Mouse (Mus musculus): ENCODE measurements around the gene 9930111J21Rik1. TPM values are rescaled to one million over a fixed set of nuclear protein-coding genes. Genes with fewer than 3 reads are reported as not detected.
"Not testable (repeated sequence)": the region's sequence is repeated elsewhere in the genome, so short reads cannot be mapped to it uniquely, and the experiment has no call there.

The 9930111J21Rik1 gene
- total and polyA plus RNA-seq, 2 experiments from 2014 or later = 0.25 to 0.88 TPM

DNA sequence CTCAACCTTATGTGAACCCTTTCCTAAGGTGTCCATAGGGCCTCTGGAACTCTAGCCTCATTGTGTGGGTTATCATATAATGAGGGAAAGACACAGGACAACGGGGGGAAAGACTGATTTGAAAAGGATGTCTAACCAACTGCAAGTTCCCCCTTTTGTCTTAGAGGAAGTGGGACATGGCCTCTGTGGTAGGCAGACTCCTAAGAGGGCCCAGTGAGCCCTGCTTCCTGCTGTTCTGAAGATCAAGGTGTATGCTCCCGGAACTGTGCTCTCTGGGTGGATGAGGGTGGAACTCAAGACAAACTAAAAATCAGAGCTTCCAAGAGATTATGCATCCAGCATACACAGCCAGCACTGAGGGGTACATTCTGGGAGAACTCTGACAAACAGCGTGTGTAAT lies 9.0 kb upstream of the 9930111J21Rik1 start:
- H3K9me3 ChIP-seq (ENCODE audit: low read length); H3K4me3 ChIP-seq (ENCODE audit: low read depth, low read length); H3K4me2 ChIP-seq (ENCODE audit: low read depth, low read length, poor library complexity, severe bottlenecking); ATAC-seq (ENCODE audit: low FRiP score); H3K9ac ChIP-seq (replicated peaks; ENCODE audit: low read length, poor library complexity, severe bottlenecking); DNase-seq (ENCODE audit: low spot score); H3K27me3 ChIP-seq (ENCODE audit: insufficient read depth, low read length); H3K4me1 ChIP-seq (ENCODE audit: insufficient read depth, low read length); H3K27ac ChIP-seq (ENCODE audit: low read depth, low read length); H3K36me3 ChIP-seq (ENCODE audit: insufficient read depth, low read length): not testable (repeated sequence)
- 86% methylated on average over 2 of the region's 3 CpGs for WGBS

DNA sequence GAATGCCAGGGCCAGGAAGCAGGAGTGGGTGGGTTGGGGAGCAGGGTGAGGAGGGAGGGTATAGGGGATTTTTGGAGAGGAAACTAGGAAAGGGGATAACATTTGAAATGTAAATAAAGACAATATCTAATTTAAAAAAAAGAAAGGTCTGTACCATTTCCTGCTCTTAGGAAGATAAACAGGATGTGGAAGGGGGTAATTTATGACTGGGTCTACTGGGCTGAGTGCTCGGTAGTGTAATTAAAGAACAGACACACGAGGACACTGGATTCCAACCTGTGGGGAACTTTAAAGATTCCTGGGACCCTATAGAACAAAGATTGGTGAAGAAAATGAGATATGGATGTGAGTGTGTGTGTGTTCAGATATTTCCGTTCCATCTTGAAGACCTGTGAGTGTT lies 3.6 kb upstream of the 9930111J21Rik1 start:
- not testable (repeated sequence) for H3K36me3 ChIP-seq (ENCODE audit: insufficient read depth, low read length); H3K4me3 ChIP-seq (ENCODE audit: low read depth, low read length); H3K27ac ChIP-seq (ENCODE audit: low read depth, low read length); DNase-seq (ENCODE audit: low spot score); H3K4me2 ChIP-seq (ENCODE audit: low read depth, low read length, poor library complexity, severe bottlenecking); ATAC-seq (ENCODE audit: low FRiP score); H3K4me1 ChIP-seq (ENCODE audit: insufficient read depth, low read length); H3K9me3 ChIP-seq (ENCODE audit: low read length); H3K9ac ChIP-seq (replicated peaks; ENCODE audit: low read length, poor library complexity, severe bottlenecking); H3K27me3 ChIP-seq (ENCODE audit: insufficient read depth, low read length)
- no CpG with 5 or more reads among the region's 3 CpGs for WGBS

DNA sequence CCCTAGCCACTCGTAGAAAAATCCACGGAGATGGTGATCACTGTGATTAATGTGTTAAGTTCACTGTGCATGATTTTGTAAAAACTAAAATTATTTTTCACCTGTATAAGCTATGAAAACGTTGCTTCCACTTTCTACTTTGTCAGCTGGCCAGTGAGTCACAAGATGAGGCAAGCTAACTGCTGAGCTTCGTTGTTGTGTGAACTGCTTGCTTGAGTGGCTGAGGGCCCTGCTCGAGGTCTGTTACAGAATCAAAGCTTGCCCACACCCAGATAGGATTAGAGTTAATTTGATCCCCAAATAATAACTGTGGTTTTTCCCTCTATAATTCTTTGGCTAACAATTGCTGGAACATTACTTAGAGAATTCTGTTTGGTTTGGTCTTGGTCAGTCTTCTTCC lies 854 bp upstream of the 9930111J21Rik1 start:
- ATAC-seq (ENCODE audit: low FRiP score); H3K9ac ChIP-seq (replicated peaks; ENCODE audit: low read length, poor library complexity, severe bottlenecking); H3K4me3 ChIP-seq (ENCODE audit: low read depth, low read length); H3K36me3 ChIP-seq (ENCODE audit: insufficient read depth, low read length); H3K9me3 ChIP-seq (ENCODE audit: low read length); H3K4me1 ChIP-seq (ENCODE audit: insufficient read depth, low read length); DNase-seq (ENCODE audit: low spot score); H3K4me2 ChIP-seq (ENCODE audit: low read depth, low read length, poor library complexity, severe bottlenecking); H3K27ac ChIP-seq (ENCODE audit: low read depth, low read length); H3K27me3 ChIP-seq (ENCODE audit: insufficient read depth, low read length): not testable (repeated sequence)
- WGBS = no CpG with 5 or more reads among the region's 5 CpGs

DNA sequence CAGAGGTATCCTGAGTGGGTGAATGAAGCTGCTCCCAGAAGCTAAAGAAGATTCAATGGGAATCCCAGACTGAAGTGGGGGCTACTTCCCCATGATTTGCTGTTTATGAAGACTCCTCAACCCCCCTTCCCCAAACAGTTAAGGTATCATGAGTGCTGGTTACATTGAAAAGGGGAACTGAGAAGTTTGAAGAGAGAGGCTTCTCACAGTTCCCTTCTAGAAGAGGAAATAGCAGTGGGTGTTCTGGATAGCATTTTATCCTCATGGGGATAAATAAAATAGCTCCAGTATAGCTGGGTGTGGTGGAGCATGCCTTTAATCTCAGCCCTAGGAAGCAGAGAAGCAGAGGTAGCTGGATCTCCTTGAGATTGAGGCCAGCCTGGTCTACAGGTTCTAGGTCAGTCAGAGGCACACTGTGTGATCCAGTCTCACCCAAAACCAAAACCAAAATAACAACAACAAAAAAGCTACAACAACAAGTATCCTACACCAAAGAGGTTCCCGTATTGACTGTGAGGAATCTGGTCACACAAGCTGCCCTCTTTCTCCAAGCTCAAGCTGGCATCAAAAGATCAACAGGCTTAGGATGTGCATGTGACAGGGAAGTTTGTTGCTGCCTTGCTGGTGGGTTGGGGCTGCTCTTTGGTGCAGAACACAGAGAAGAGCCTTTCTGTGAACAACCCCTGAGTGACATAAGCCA lies 808 bp downstream of the 9930111J21Rik1 start, which contains the start of gene Olfr56:
Olfr56 (plus strand) TSS at position 650 of the 700 bp plus-strand sequence.
- not testable (repeated sequence) for H3K4me2 ChIP-seq (ENCODE audit: low read depth, low read length, poor library complexity, severe bottlenecking); H3K9me3 ChIP-seq (ENCODE audit: low read length); H3K27ac ChIP-seq (ENCODE audit: low read depth, low read length); ATAC-seq (ENCODE audit: low FRiP score); H3K4me1 ChIP-seq (ENCODE audit: insufficient read depth, low read length); H3K9ac ChIP-seq (replicated peaks; ENCODE audit: low read length, poor library complexity, severe bottlenecking); H3K4me3 ChIP-seq (ENCODE audit: low read depth, low read length); DNase-seq (ENCODE audit: low spot score); H3K27me3 ChIP-seq (ENCODE audit: insufficient read depth, low read length); H3K36me3 ChIP-seq (ENCODE audit: insufficient read depth, low read length)
- no CpG with 5 or more reads among the region's 1 CpGs for WGBS

DNA sequence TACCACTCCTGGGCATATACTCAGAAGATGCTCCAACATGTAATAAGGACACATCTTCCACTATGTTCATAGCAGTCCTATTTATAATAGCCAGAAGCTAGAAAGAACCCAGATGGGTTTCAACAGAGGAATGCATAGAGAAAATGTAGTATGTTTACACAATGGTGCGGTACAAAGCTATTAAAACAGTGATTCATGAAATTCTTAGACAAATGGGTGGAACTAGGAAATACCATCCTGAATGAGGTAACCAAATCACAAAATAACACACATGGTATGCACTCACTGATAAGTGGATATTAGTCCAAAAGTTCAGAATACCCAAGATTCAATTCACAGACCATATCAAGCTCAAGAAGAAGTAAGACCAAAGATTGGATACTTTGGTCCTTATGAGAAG lies 4.5 kb downstream of the 9930111J21Rik1 start:
- not testable (repeated sequence) for H3K9me3 ChIP-seq (ENCODE audit: low read length); H3K27ac ChIP-seq (ENCODE audit: low read depth, low read length); H3K4me3 ChIP-seq (ENCODE audit: low read depth, low read length); H3K36me3 ChIP-seq (ENCODE audit: insufficient read depth, low read length); H3K4me1 ChIP-seq (ENCODE audit: insufficient read depth, low read length); H3K27me3 ChIP-seq (ENCODE audit: insufficient read depth, low read length); H3K9ac ChIP-seq (replicated peaks; ENCODE audit: low read length, poor library complexity, severe bottlenecking); DNase-seq (ENCODE audit: low spot score); H3K4me2 ChIP-seq (ENCODE audit: low read depth, low read length, poor library complexity, severe bottlenecking); ATAC-seq (ENCODE audit: low FRiP score)
- WGBS = no CpG with 5 or more reads among the region's 1 CpGs

DNA sequence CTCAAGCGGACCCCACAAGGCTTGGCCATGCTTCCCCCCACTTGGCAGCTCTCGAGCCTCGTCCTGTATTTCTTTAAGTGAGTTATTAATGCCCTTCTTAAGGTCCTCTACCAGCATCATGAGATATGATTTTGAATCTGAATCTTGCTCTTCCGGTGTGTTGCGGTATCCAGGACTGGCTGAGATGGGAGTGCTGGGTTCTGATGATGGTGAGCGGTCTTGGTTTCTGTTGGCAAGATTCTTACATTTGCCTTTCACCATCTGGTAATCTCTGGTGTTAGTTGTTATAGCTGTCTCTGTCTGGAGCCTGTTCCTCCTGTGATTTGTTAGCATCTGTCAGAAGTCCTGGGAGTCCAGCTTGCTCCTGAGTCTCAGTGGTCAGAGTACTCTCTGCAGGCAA lies 33.1 kb downstream of the 9930111J21Rik1 start, which contains the start of gene Psme2b:
Psme2b (minus strand) TSS at position 101 of the 400 bp plus-strand sequence.
- not testable (repeated sequence) for H3K27ac ChIP-seq (ENCODE audit: low read depth, low read length); H3K9me3 ChIP-seq (ENCODE audit: low read length); H3K27me3 ChIP-seq (ENCODE audit: insufficient read depth, low read length); DNase-seq (ENCODE audit: low spot score); H3K4me3 ChIP-seq (ENCODE audit: low read depth, low read length); H3K4me2 ChIP-seq (ENCODE audit: low read depth, low read length, poor library complexity, severe bottlenecking); H3K4me1 ChIP-seq (ENCODE audit: insufficient read depth, low read length); H3K36me3 ChIP-seq (ENCODE audit: insufficient read depth, low read length); ATAC-seq (ENCODE audit: low FRiP score); H3K9ac ChIP-seq (replicated peaks; ENCODE audit: low read length, poor library complexity, severe bottlenecking)
- 95% methylated on average over 6 of the region's 6 CpGs for WGBS

DNA sequence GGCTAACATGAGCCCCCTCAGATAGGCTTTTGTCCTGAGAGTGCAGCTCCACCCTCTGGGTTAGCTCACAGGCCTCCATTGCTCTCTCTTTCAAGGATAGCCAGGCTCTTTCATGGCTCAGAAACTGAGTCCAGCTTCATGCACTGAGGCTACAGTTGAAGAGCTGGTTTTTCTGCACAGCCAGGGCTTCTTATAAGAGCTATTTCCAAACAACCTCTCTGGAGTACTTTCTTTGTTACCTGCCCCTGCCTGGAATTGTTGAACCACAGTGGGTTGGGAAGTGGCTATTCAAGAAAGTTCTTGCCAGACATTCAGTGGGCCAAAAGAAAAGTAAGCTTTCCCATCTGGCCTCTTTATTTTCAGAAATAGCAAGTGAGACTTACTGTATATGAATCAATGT lies 39.9 kb downstream of the 9930111J21Rik1 start:
- not testable (repeated sequence) for H3K4me2 ChIP-seq (ENCODE audit: low read depth, low read length, poor library complexity, severe bottlenecking); H3K4me1 ChIP-seq (ENCODE audit: insufficient read depth, low read length); H3K9me3 ChIP-seq (ENCODE audit: low read length); ATAC-seq (ENCODE audit: low FRiP score); DNase-seq (ENCODE audit: low spot score); H3K27ac ChIP-seq (ENCODE audit: low read depth, low read length); H3K36me3 ChIP-seq (ENCODE audit: insufficient read depth, low read length); H3K9ac ChIP-seq (replicated peaks; ENCODE audit: low read length, poor library complexity, severe bottlenecking); H3K27me3 ChIP-seq (ENCODE audit: insufficient read depth, low read length); H3K4me3 ChIP-seq (ENCODE audit: low read depth, low read length)

DNA sequence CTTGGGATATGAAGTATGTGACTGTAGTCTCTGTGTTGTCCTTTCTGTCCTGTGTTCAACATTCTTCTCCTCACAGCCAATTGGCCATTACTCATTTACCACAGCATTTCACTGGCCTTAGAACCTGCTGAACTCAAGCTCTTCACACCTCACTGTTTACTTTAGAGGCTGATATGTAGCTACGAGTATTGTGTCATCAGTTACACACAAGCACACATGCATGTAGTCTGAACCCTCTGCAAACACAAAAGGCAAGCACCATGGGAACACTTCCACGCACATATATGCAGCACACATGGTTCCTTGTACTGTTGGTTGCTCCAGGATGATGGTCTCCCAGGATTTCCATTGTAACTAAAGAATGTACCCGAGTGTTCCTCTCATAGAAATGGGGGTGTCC lies 43.9 kb downstream of the 9930111J21Rik1 start:
- not testable (repeated sequence) for H3K27me3 ChIP-seq (ENCODE audit: insufficient read depth, low read length); H3K4me2 ChIP-seq (ENCODE audit: low read depth, low read length, poor library complexity, severe bottlenecking); H3K9me3 ChIP-seq (ENCODE audit: low read length); H3K9ac ChIP-seq (replicated peaks; ENCODE audit: low read length, poor library complexity, severe bottlenecking); H3K4me1 ChIP-seq (ENCODE audit: insufficient read depth, low read length); H3K4me3 ChIP-seq (ENCODE audit: low read depth, low read length); DNase-seq (ENCODE audit: low spot score); H3K36me3 ChIP-seq (ENCODE audit: insufficient read depth, low read length); ATAC-seq (ENCODE audit: low FRiP score); H3K27ac ChIP-seq (ENCODE audit: low read depth, low read length)
- no CpG with 5 or more reads among the region's 3 CpGs for WGBS

DNA sequence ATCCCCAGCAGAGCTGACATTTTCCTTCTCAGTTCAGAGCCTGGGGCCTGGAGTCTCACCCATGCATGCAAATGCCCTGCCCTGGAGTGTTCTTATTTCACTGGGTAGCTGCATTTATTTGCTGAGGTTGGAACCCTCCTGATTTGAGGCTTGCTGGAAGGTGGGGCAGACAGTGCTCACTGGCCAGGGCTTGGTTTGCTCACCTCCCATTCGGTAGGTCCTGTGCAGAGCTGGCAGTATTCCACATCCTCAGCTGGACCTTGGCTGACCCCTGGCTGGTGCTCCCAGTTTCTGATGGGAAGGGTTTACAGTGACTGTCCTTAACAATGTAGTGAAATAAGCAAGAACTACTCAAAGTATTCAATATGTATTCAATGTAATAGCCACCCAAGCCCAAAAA lies 45.3 kb downstream of the 9930111J21Rik1 start:
- not testable (repeated sequence) for H3K9me3 ChIP-seq (ENCODE audit: low read length); ATAC-seq (ENCODE audit: low FRiP score); DNase-seq (ENCODE audit: low spot score); H3K36me3 ChIP-seq (ENCODE audit: insufficient read depth, low read length); H3K27ac ChIP-seq (ENCODE audit: low read depth, low read length); H3K27me3 ChIP-seq (ENCODE audit: insufficient read depth, low read length); H3K9ac ChIP-seq (replicated peaks; ENCODE audit: low read length, poor library complexity, severe bottlenecking); H3K4me3 ChIP-seq (ENCODE audit: low read depth, low read length); H3K4me2 ChIP-seq (ENCODE audit: low read depth, low read length, poor library complexity, severe bottlenecking); H3K4me1 ChIP-seq (ENCODE audit: insufficient read depth, low read length)
- 75% methylated on average over 1 of the region's 1 CpGs for WGBS
